Mouse (Mus musculus): ENCODE data around the gene Ambra1.

DNA sequence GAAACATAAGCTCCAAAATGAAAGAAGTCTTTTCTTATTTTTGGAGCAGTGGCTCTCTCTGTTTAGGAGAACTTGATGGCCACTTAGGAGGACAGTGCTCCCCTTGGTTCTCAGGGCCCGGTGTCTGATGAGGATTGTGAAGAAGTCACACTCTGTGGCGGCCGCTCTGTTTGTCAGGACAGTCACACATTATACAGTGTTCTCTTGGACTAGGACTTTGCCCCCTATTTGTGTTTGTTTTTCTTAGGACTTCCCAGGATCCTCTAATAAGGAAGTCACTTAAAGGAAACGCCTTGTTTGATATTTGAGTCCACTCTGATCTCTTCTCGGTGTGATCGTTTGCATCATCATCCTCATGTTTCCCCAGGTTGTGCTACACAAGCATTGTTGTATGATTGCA lies 11.7 kb upstream of the Ambra1 start:
- TF ChIP-seq POLR2A (IDR thresholded peaks at IDR 0.05; ENCODE audit: extremely low read depth, insufficient read depth, low read length) (no peak), CTCF (IDR thresholded peaks at IDR 0.05; ENCODE audit: extremely low read depth, insufficient read depth, low read length) (no peak)
